Mouse (Mus musculus): ENCODE measurements around the gene Chmp4b.

Gene Chmp4b

DNA sequence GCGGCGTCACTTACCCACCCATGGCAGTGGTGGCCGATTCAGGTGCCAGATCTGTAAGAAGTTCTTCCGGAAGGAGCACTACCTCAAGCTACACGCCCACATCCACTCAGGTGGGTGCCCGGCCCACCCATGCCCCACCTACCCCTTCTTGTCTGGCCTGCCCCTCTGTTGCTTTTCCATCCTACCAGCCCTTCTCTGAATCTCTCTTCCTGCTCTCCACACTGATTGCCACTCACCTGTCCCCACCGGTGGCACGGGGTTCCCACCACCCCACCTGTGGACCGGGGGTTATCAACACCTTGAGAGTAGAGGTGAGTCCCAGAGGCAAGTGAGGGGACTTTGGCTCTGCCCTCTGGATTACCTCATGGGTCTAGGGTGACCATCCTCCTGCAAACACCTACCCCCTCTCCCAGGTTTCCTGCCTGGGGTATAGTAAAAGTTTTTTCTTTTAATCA is 9.5 kb upstream of the Chmp4b start:
- no peak for DNase-seq

GRCm38 (mm10) chr2:154642712-154643385 is 8.7 kb upstream of the Chmp4b start:
- DNase-seq = no peak

GRCm38 (mm10) chr2:154646634-154647033 is 4.9 kb upstream of the Chmp4b start:
- DNase-seq = peak in 1 of 2 experiments; percentile 19

DNA sequence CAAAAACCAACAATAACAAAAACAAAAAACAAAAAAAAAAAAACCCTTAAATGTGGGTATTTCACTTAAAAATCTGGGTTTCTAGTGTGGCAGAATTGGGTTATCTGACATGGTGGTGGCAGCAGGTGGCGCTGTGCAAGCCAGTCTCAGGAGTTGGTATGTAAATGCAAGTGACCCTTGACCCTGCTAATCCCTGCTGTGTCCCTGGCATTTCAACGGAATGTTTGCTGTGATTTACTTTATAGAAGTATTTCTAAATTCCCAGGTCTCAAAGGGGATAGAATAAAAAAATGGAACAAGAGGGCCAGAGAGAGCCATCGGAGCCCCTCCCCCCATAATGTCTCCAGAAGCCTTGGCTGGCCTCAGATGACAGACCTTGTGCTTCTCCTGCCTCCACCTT is 3.4 kb upstream of the Chmp4b start:
- DNase-seq = peak in 1 of 2 experiments; percentile 39

DNA sequence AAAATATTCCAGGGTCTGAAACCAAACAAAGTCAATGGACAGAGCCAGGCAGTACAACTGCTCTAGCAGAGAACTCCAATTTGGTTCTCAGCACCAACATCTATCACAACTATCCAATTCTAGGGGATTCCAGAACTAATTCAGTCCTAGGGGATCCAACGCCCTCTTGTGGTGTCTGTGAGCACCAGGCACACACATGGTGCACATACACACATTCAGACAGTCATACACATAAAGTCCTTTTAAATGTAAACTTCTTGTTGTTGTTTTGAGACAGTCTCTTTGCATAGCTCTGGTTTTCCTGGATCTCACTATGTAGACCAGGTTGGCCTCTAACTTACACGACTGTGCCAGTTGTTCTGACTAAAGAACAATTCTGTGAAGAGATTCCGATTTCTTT is 1.1 kb upstream of the Chmp4b start:
- DNase-seq = no peak

GRCm38 (mm10) chr2:154654976-154655375 is 3.5 kb downstream of the Chmp4b start:
- no peak for DNase-seq

DNA sequence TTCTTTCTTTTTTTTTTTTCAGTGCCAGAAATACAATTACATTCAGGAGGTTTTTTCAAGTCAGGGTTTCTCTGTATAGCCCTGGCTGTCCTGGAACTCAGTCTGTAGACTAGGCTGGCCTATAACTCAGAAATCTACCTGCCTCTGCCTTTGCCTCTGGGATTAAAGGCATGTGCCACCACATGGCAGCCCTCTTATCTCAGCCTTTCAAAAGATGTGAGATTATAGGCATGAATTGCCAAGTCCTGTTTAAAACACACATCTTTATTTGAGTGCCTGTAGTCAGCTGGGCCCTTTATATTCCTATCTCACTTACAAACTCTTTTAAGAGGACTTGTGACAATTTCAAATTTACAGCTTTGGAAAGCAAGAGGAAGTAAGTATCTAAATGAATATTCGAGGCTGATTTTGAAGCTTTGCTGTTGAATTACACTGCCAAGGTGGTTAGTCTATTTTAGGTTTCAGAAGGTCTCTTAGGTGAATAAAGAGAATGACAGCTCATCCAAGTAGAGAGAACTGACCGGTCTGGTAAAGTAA is 4.4 kb downstream of the Chmp4b start:
- no peak for DNase-seq

DNA sequence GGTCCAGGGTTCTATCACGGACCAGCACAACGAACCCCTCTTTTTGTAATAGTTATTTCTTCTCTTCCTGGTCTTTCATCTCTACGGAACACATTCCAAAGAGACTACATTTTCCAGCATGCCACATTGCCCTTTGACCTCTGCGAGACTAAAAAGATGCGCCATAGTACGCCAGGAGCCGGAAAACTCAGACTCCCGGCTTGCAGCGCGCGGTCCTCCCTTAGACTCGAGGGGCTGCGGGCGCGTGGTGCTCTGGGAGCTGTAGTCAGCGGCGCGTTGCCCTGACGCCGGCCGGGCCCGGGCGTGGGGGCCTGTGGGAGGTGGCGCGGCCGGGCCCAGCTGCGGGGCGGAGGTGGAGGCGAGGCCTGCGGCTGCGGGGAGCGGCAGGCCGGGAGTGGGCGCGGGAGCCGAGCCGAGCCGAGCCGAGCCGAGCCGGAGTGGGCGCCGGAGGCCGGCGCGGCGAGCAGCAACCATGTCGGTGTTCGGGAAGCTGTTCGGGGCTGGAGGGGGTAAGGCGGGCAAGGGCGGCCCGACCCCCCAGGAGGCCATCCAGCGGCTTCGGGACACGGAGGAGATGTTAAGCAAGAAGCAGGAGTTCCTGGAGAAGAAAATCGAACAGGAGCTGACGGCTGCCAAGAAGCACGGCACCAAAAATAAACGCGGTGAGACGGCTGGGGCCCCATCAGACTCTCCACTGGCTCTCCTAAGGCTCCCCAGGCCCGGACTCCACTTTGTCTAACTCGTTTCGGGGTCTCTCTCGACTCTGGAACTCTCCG is 5.4 kb downstream of the Chmp4b start:
- peak; percentile 94 for DNase-seq

GRCm38 (mm10) chr2:154657486-154658237 is 6.2 kb downstream of the Chmp4b start:
- DNase-seq = peak in 1 of 2 experiments; percentile 29

GRCm38 (mm10) chr2:154659070-154659469 is 7.6 kb downstream of the Chmp4b start:
- DNase-seq = no peak

DNA sequence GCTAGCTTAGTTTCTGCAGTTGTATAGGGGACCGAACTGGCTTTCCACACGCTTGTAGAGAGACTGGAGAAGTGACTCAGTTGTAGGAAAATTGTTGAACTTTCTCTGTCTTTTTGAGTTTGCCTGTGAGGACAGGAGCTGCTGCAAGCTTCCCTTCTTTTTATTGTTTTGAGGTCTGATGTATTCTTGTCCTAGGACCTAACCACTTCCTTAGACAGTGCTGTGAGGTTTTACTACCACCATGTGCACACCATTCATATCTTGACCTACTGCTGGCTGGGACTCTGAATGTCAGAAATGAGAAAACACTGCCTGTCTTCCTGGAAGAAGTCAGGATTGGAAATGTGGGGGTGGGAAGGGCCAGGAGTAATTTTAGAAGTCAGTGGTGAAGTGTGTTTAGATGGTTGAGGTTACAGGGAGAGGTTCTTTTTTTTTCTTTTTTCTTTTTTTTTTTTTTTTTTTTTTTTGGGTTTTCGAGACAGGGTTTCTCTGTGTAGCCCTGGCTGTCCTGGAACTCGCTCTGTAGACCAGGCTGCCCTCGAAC is 8.1 kb downstream of the Chmp4b start:
- DNase-seq = no peak

DNA sequence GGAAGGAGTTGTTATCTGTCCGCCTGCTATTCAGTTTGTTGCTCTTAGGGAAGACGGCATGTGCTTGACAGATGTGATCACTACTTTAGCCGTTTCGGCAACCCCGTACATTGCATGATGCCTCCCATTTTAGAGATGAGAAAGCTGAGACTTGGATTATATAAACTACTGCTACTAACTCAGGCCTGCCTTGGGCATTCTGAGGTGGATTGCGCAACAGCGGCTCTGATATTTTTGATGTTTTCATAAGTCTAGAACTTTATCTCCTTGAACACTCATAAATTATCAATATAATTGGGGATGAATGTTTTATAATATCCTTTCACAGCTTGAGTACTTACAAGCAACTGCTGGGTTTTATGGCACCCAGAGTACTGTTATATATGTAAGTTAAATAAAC is 17.2 kb downstream of the Chmp4b start:
- no peak for DNase-seq

DNA sequence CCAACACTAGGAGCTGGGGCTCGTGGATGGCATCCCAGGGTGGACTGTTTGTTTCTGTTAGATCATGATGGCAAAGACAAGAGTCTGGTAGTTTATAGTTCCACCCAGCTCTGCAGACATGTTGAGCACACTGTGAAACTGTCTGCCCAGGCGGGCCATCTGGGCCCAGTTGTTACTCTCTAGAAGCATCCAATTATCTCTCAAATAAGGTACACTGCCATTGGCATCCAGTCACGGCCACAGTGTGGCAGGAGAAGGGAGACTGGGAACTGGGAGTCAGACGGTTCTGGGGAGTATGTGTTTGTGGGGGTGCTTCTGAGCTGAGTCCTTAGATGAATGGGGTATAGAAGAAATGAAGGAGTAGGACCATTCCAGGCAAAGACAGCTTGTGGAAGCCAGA is 18.6 kb downstream of the Chmp4b start:
- no peak for DNase-seq

DNA sequence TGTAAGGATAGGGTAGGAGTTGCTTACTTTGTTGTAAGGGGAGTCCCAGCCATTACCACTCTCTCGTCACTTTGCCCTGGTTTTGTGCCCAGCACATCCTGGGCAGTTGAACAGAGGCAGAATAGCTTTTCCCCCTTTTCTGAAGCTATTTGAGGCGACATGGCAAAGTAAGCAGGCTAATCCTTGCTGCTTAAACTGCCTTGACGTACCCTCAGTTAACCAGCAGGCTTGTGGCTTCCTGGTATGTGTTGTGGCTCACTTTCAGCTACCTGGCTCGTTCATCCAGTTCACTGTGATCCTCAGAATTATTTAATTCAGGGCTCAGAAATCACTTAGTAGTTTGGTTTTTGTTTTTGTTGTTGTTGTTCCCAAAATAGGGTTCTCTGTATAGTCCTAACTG is 19.2 kb downstream of the Chmp4b start:
- no peak for DNase-seq

DNA sequence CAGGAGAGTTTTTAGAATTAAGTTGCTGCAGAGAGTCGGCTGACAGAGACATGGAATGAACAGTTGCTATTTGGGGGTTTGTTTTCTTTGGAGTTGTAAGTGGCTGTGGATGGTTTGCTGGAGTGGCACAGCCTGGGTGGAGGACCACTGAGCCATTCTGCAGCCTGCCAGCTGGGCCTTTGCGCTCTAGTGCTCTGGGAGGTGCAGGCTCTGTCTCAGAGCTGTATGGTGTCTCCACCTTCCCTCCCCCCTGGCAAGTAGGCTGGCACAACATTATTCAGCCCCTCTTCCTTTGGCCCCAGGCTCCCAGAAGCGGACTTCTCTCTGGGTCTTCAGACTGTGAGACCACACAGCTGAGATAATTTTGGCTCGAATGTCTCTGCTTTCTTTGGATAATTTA is 22.5 kb downstream of the Chmp4b start:
- no peak for DNase-seq

GRCm38 (mm10) chr2:154676653-154677609 is 25.4 kb downstream of the Chmp4b start:
- peak in 1 of 2 experiments; percentile 30 for DNase-seq

GRCm38 (mm10) chr2:154677651-154678139 is 26.2 kb downstream of the Chmp4b start:
- no peak for DNase-seq

GRCm38 (mm10) chr2:154678995-154679394 is 27.5 kb downstream of the Chmp4b start:
- no peak for DNase-seq

- no peak for DNase-seq
Observed at GRCm38 (mm10) chr2:154680337-154680736, 28.8 kb downstream of the Chmp4b start.

- no peak for DNase-seq
Observed at GRCm38 (mm10) chr2:154680941-154681340, 29.4 kb downstream of the Chmp4b start.

- DNase-seq = no peak
Observed at GRCm38 (mm10) chr2:154682712-154683111, 31.2 kb downstream of the Chmp4b start.
